Mouse (Mus musculus) forebrain, embryonic 14.5 days (tissue): Measurements from ENCODE around the gene Lrrc28. TPM values are rescaled to one million over a fixed set of nuclear protein-coding genes. Genes with fewer than 3 reads are reported as not detected.
"Not testable (repeated sequence)": the region's sequence is repeated elsewhere in the genome, so short reads cannot be mapped to it uniquely, and the experiment has no call there.

Experiments used
- ATAC-seq: fragments of 200-750 bp; cut with Nextera tagmentation; 2 replicates; pipeline ENCODE4 v1.8.0; 2017; ENCODE audit warnings: mild to moderate bottlenecking, moderate library complexity
- DNase-seq: peaks from one replicate; pipeline ENCODE4 v3.0.0-alpha.2; 2015; ENCODE audit warnings: low spot score
- H3K27ac ChIP-seq: fragments of 300-500 bp; sonication (generic); 2 replicates; pipeline ENCODE4 v1.5.1; 2014; ENCODE audit warnings: low read depth, mild to moderate bottlenecking, control low read depth, low read length, moderate library complexity
- H3K27me3 ChIP-seq: fragments of 300-500 bp; sonication (generic); replicated peaks from 2 replicates; pipeline ENCODE4 v1.6.1; 2014; ENCODE audit warnings: low read length, control low read depth, mixed read lengths; ENCODE audit not compliant: control insufficient read depth, insufficient read depth
- H3K36me3 ChIP-seq: fragments of 300-500 bp; sonication (generic); 2 replicates; pipeline ENCODE4 v1.6.1; 2014; ENCODE audit warnings: low read length, control low read depth; ENCODE audit not compliant: control insufficient read depth, insufficient read depth
- H3K4me1 ChIP-seq: fragments of 300-500 bp; sonication (generic); 2 replicates; pipeline ENCODE4 v1.6.1; 2014; ENCODE audit warnings: antibody characterized with exemption, low read length, control low read depth; ENCODE audit not compliant: control insufficient read depth, insufficient read depth
- H3K4me2 ChIP-seq: fragments of 300-500 bp; sonication (generic); 2 replicates; pipeline ENCODE4 v1.6.1; 2014; ENCODE audit warnings: mild to moderate bottlenecking, control low read depth, low read length
- H3K4me3 ChIP-seq: fragments of 300-500 bp; sonication (generic); 2 replicates; pipeline ENCODE4 v1.5.1; 2014; ENCODE audit warnings: low read depth, low read length, control low read depth
- H3K9ac ChIP-seq: fragments of 300-500 bp; sonication (generic); 2 replicates; pipeline ENCODE4 v1.6.1; 2014; ENCODE audit warnings: mild to moderate bottlenecking, low read length, control low read depth, moderate library complexity
- H3K9me3 ChIP-seq: fragments of 300-500 bp; sonication (generic); replicated peaks from 2 replicates; pipeline ENCODE4 v1.6.1; 2016; ENCODE audit warnings: low read length, control low read depth, mixed read lengths; ENCODE audit not compliant: control insufficient read depth
- WGBS: fragments of 180-500 bp; shearing (Covaris S2); extraction: QIAGEN DNeasy Blood & Tissue Kit; methylation state at CpG from one replicate; pipeline ENCODE4 v1.1.7; 2014; 5-methylcytosine and 5-hydroxymethylcytosine counted together
- polyA plus RNA-seq: library from polyadenylated mRNA; unstranded; fragments of >200 nt; fragmentation: Nextera tagmentation; extraction: Ambion mirVana; gene quantifications from 2 replicates; pipeline ENCODE4 v1.2.1, GENCODE M21; 2014

The Lrrc28 gene
- polyA plus RNA-seq, 1 experiment from 2014 or later: 40.5 TPM

- no peak for DNase-seq
- Histone ChIP-seq H3K36me3 (no peaks in the 10 kb centered on the region), H3K4me1 (peaks cover 14% of the 10 kb centered on the region), H3K4me2 (no peak overlapping the region), H3K4me3 (no peak overlapping the region), H3K27me3 (no peaks in the 10 kb centered on the region), H3K9ac (no peak overlapping the region), H3K27ac (no peak overlapping the region), H3K9me3 (no peaks in the 10 kb centered on the region)
- no peak for ATAC-seq
- WGBS: 91% methylated on average over 3 of the region's 3 CpGs
These were observed 119.0 kb downstream of the Lrrc28 start for GRCm38 (mm10) chr7:67525886-67526580.

- WGBS: 95% methylated on average over 8 of the region's 8 CpGs
- H3K4me2 ChIP-seq, H3K9me3 ChIP-seq, DNase-seq, H3K9ac ChIP-seq, H3K36me3 ChIP-seq, H3K27ac ChIP-seq, H3K27me3 ChIP-seq, ATAC-seq, H3K4me3 ChIP-seq: not testable (repeated sequence)
- H3K4me1 ChIP-seq: peaks cover 14% of the 10 kb centered on the region
These were observed 121.0 kb downstream of the Lrrc28 start for GRCm38 (mm10) chr7:67524069-67524468.

- H3K9me3 ChIP-seq: no peaks in the 10 kb centered on the region
- WGBS: 28% methylated on average over 7 of the region's 7 CpGs
- ATAC-seq (no peak; the same call in 1 of the 2 replicates), DNase-seq (no peak)
- no peaks in the 10 kb centered on the region for H3K27me3 ChIP-seq
- H3K9ac ChIP-seq: no peak overlapping the region
- H3K4me2 ChIP-seq: no peak overlapping the region
- no peaks in the 10 kb centered on the region for H3K36me3 ChIP-seq
- no peak overlapping the region for H3K27ac ChIP-seq
- H3K4me1 ChIP-seq: peaks cover 14% of the 10 kb centered on the region
- H3K4me3 ChIP-seq: no peak overlapping the region
These were observed 121.7 kb downstream of the Lrrc28 start for GRCm38 (mm10) chr7:67523400-67523799.

GRCm38 (mm10) chr7:67521731-67522130 is 123.3 kb downstream of the Lrrc28 start:
- DNase-seq: peak; percentile 58
- WGBS: 63% methylated on average over 3 of the region's 5 CpGs

GRCm38 (mm10) chr7:67520959-67521358 is 124.1 kb downstream of the Lrrc28 start:
- Histone ChIP-seq H3K36me3 (no peaks in the 10 kb centered on the region), H3K27me3 (no peaks in the 10 kb centered on the region), H3K9ac (no peak overlapping the region), H3K4me1 (peaks cover 7% of the 10 kb centered on the region; the same call in 1 of the 2 replicates), H3K27ac (no peak overlapping the region), H3K4me2 (no peak overlapping the region), H3K4me3 (no peak overlapping the region), H3K9me3 (no peaks in the 10 kb centered on the region)
- ATAC-seq (no peak), DNase-seq (no peak)
- 75% methylated on average over 4 of the region's 4 CpGs for WGBS

More at GRCm38 (mm10) chr7:67521731-67522130, 123.3 kb downstream of the Lrrc28 start:
- H3K4me3 ChIP-seq, H3K9me3 ChIP-seq, H3K9ac ChIP-seq, H3K4me2 ChIP-seq, H3K27ac ChIP-seq, H3K4me1 ChIP-seq, ATAC-seq, H3K27me3 ChIP-seq, H3K36me3 ChIP-seq: not testable (repeated sequence)

GRCm38 (mm10) chr7:67520001-67520400 is 125.1 kb downstream of the Lrrc28 start:
- Histone ChIP-seq H3K4me1 (peaks cover 7% of the 10 kb centered on the region; the same call in 1 of the 2 replicates), H3K27me3 (no peaks in the 10 kb centered on the region), H3K4me2 (no peak overlapping the region), H3K4me3 (no peak overlapping the region), H3K27ac (no peak overlapping the region), H3K36me3 (no peaks in the 10 kb centered on the region), H3K9me3 (no peaks in the 10 kb centered on the region), H3K9ac (no peak overlapping the region)
- no peak for ATAC-seq
- 89% methylated on average over 10 of the region's 10 CpGs for WGBS
- no peak for DNase-seq

GRCm38 (mm10) chr7:67515621-67516020 is 129.4 kb downstream of the Lrrc28 start:
- no peaks in the 10 kb centered on the region for H3K27me3 ChIP-seq
- no peaks in the 10 kb centered on the region for H3K9me3 ChIP-seq
- no peak overlapping the region for H3K4me3 ChIP-seq
- ATAC-seq (no peak), DNase-seq (no peak)
- no peaks in the 10 kb centered on the region for H3K4me1 ChIP-seq
- no peak overlapping the region for H3K9ac ChIP-seq
- no peaks in the 10 kb centered on the region for H3K36me3 ChIP-seq
- 86% methylated on average over 9 of the region's 9 CpGs for WGBS
- H3K27ac ChIP-seq: no peak overlapping the region
- no peak overlapping the region for H3K4me2 ChIP-seq

GRCm38 (mm10) chr7:67514893-67515292 is 130.2 kb downstream of the Lrrc28 start:
- Histone ChIP-seq H3K4me3 (no peak overlapping the region), H3K4me1 (no peaks in the 10 kb centered on the region), H3K27ac (no peak overlapping the region; the same call in 1 of the 2 replicates), H3K9me3 (no peaks in the 10 kb centered on the region), H3K27me3 (no peaks in the 10 kb centered on the region), H3K4me2 (no peak overlapping the region), H3K9ac (no peak overlapping the region), H3K36me3 (no peaks in the 10 kb centered on the region)
- ATAC-seq (no peak), DNase-seq (no peak)
- WGBS: 71% methylated on average over 10 of the region's 10 CpGs

- H3K9me3 ChIP-seq: no peaks in the 10 kb centered on the region
- DNase-seq: no peak
- ATAC-seq: no peak
- H3K36me3 ChIP-seq: no peaks in the 10 kb centered on the region
- no peak overlapping the region for H3K4me2 ChIP-seq
- no peak overlapping the region for H3K27ac ChIP-seq
- no peaks in the 10 kb centered on the region for H3K4me1 ChIP-seq
- H3K9ac ChIP-seq: no peak overlapping the region
- no peak overlapping the region for H3K4me3 ChIP-seq
- H3K27me3 ChIP-seq: no peaks in the 10 kb centered on the region
- 71% methylated on average over 4 of the region's 4 CpGs for WGBS
These were observed 130.7 kb downstream of the Lrrc28 start for GRCm38 (mm10) chr7:67514380-67514779.
